Mouse (Mus musculus) mammary gland, adult 2 months (tissue): Measurements from ENCODE around the gene Cmtr2. TPM values are rescaled to one million over a fixed set of nuclear protein-coding genes. Genes with fewer than 3 reads are reported as not detected.

Experiments used
- polyA plus RNA-seq: library from polyadenylated mRNA; depleted of rRNA; stranded (reverse); fragments of >200 nt; gene quantifications from 2 replicates; pipeline ENCODE4 v1.2.3, GENCODE M21; 2012; ENCODE audit warnings: low replicate concordance; rRNA removed

Cmtr2 gene
- polyA plus RNA-seq, result 3.2 and 4.2 TPM in 2 replicates

DNA sequence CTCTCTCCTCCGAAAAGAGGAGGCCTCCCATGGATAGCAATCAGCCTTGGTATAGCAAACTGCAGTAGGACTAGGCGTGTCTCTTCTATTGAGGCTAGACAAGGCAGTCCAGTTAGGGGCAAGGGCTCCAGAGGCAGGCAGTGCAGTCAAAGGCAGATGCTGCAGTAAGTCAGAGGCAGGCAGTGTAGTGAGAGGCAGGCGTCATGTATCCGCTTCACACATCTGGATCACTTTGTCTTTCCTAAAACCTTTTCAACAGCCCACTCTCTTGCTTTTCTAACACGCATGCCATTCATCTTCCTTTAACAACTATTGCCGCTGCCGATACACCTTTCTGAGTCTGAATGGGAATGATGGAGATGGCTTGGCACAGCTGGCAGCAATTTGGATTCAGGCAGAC lies at the start of gene Cmtr2:
Cmtr2 (plus strand) TSS at position 301 of the 400 bp plus-strand sequence.

DNA sequence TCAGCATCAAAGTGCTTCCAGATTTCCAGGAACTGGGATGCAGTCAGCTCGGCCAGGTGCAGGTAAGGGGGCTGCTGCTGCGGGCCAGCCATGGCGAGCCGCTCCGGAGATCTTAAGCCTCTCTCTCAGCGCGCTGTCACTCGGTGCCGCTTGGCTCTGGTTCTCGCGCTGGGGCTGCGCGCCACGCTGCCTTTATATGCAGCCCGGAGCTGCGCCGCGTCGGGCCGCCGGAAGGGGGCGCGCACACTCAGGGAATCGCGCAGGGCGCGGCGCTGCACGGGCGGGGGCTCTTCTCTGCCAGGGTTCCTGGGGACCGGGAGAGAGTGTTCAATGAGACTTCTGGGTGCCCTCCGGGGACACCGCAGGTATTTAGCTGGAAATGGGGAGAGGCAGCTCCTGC lies 47.4 kb upstream of the Cmtr2 start, which contains the start of gene Calb2:
Calb2 (minus strand) TSS at position 165 of the 400 bp plus-strand sequence.

DNA sequence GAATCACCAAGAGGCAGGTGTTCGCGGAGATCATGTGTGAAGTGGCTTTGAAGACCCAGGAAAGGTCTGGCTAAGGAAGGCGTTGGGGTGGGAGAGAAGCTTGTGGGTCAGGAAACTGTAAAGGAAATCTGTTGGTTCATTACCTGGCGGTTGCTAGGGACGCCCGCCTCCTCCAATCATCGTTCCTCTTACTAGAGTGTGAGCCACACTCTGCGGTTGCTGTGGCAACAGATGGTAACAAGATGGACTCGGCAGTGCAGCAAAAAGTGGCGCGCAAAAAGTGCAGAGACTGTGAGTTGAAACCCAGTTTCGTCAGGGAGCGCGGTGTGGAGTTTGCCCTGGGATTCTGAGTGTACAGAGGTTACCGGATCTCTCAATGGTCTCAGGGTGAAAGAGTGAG lies 51.3 kb downstream of the Cmtr2 start, which contains the start of gene Hydin:
Hydin (plus strand) TSS at position 237 of the 400 bp plus-strand sequence.

Other genes with a start within 250 kb of the Cmtr2 start
- gene Tat, start 225.2 kb upstream of the Cmtr2 start, polyA plus RNA-seq, result 2.5 TPM in 1 of 2 replicates, not detected in the other
- 6.0 and 14.9 TPM in 2 replicates for gene Chst4, start 175.9 kb upstream of the Cmtr2 start, polyA plus RNA-seq
- 0.93 and 1.3 TPM in 2 replicates for gene Zfp612, start 135.9 kb upstream of the Cmtr2 start, polyA plus RNA-seq
- not detected in 2 replicates for gene Gm21964, start 114.5 kb upstream of the Cmtr2 start, polyA plus RNA-seq
- gene Gm17720, start 112.9 kb upstream of the Cmtr2 start, polyA plus RNA-seq, result not detected in 2 replicates
- 0.10 TPM in 1 of 2 replicates, not detected in the other for gene Calb2, start 47.5 kb upstream of the Cmtr2 start, polyA plus RNA-seq
- gene Hydin, start 51.3 kb downstream of the Cmtr2 start, polyA plus RNA-seq, result 0.06 and 0.10 TPM in 2 replicates